Mouse (Mus musculus) kidney, postnatal 10 days (tissue): ENCODE data around the gene Mbnl2.
A peak's percentile ranks its signal among the peaks of the same experiment; 100 is the strongest.

Experiments
- DNase-seq: peaks from one replicate; pipeline ENCODE4 v3.0.0; 2021; ENCODE audit warnings: mixed read lengths

Mbnl2 gene

GRCm38 (mm10) chr14:120275246-120276238 is at the start of gene Mbnl2:
Gene Mbnl2, plus strand, starts transcription at chr14:120275669.
- peak; percentile 97 for DNase-seq

DNA sequence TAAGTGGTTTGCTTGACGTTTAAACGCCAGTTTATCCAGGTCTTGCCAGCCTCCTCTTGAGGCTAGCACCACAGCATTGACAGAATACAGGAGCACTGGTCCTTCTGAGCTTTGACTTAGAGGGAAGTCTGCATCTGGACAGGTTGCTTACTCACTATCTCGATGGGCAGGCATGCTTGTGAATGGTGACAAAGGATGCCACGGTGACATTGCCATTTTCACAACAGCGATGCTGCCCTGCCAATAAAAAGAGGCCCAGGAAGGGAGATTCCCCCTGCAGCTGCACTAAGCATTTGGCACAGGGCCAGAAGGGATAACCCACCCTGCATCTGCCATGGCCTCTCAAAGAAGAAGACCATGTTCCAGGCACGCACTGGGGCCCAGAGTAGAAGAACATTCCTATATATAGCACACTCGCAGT is 43.4 kb upstream of the Mbnl2 start:
- no peak for DNase-seq

DNA sequence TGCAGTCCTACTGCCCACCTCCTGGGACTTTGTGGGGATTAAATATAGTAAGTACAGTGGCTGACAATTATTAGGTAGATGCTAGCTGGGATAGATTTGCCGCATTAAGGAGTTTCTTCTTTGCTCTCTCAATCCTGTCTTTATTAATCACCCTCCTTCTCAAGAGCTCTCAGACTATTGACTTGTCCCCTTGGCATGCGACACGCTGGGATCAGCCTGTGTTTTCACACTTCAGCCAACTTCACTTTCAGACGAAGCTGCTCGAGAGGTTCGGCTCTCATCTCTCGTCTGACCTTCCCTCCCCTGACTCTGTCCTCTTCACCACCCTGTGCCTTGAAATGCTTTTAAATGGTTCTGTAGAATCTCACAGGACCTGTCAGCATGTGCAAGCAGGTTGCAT is 39.9 kb upstream of the Mbnl2 start:
- DNase-seq: no peak

- no peak for DNase-seq
Observed at GRCm38 (mm10) chr14:120238501-120238900, 37.0 kb upstream of the Mbnl2 start.

GRCm38 (mm10) chr14:120240209-120240608 is 35.3 kb upstream of the Mbnl2 start:
- no peak for DNase-seq

DNA sequence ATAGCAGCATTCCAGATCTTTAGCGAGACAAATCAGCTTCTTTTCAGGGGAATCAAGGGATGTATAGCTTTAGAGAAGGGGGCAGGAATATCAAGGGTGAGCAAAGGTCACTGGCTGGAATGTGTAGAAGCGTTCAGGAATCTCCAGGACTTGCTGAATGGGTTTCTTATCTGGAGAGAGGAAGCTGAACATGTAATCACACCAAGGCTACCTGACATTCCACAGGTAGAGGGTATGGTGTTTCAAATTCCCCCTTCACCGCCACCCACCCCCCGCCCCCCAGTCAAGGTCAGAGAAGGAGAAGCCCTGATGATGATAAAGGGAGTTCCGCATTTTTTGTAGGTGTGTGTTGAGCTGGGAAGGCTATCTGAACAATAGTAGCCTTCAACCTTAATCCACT is 32.8 kb upstream of the Mbnl2 start:
- no peak for DNase-seq

DNA sequence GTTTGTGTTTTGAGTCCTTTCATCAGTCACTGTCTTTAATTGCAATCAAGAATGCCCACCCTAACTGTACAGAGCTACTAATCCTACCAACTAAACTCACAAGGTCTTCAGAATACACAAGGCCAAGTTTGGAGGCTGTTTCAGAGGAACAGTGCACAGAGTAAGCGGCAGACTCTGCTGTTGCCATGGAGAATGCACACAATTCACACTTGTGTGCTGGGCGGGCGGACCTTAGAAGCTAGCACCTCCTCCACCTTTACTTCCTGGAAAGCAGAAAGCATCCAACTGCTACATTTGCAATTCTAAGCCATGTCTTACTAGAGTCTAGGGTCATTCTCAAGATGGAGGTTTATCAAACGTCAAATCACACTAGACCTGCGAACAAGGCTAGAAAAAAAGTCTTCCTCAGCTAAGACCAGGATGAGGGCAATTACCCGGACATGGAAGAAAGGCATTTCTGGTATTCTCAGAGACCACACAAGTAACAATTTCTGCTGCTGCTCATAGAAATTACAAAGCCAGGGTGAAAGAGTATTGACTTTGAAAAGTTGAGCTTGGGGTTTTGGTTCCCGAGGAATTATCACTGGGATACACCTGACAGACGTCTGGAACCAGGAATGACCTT is 30.3 kb upstream of the Mbnl2 start:
- DNase-seq: no peak

- DNase-seq: no peak
Observed at GRCm38 (mm10) chr14:120253331-120253730, 22.1 kb upstream of the Mbnl2 start.

- DNase-seq: peak; percentile 30
Observed at GRCm38 (mm10) chr14:120256146-120256545, 19.3 kb upstream of the Mbnl2 start.

- peak; percentile 48 for DNase-seq
Observed at GRCm38 (mm10) chr14:120256623-120257384, 18.7 kb upstream of the Mbnl2 start.

- DNase-seq: no peak
Observed at GRCm38 (mm10) chr14:120257483-120257882, 18.0 kb upstream of the Mbnl2 start.

DNA sequence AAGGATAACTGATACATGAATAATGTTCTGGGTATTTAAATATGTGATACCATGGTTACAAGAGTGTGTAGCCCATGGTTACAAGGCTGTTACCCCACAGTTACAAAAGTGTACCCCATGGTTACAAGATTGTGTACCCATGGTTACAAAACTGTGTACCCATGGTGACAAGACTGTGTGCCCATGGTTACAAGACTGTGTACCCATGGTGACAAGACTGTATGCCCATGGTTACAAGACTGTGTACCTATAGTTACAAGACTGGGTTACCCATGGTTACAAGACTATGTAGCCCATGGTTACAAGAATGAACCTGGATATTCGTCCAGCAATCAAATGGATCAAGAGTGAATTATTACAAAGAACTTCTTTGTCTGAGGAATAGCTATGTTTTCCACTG is 16.0 kb upstream of the Mbnl2 start:
- DNase-seq: no peak

GRCm38 (mm10) chr14:120261606-120262005 is 13.9 kb upstream of the Mbnl2 start:
- no peak for DNase-seq

GRCm38 (mm10) chr14:120262660-120263379 is 12.6 kb upstream of the Mbnl2 start:
- DNase-seq: no peak

GRCm38 (mm10) chr14:120263380-120264135 is 11.9 kb upstream of the Mbnl2 start:
- DNase-seq: peak; percentile 77

GRCm38 (mm10) chr14:120265886-120266285 is 9.6 kb upstream of the Mbnl2 start:
- DNase-seq: no peak

- no peak for DNase-seq
Observed at GRCm38 (mm10) chr14:120267130-120267529, 8.3 kb upstream of the Mbnl2 start.

- no peak for DNase-seq
Observed at GRCm38 (mm10) chr14:120270031-120270430, 5.4 kb upstream of the Mbnl2 start.

- DNase-seq: no peak
Observed at GRCm38 (mm10) chr14:120270633-120271032, 4.8 kb upstream of the Mbnl2 start.

GRCm38 (mm10) chr14:120271096-120271495 is 4.4 kb upstream of the Mbnl2 start:
- DNase-seq: peak; percentile 40

GRCm38 (mm10) chr14:120273766-120274165 is 1.7 kb upstream of the Mbnl2 start:
- DNase-seq: no peak

DNA sequence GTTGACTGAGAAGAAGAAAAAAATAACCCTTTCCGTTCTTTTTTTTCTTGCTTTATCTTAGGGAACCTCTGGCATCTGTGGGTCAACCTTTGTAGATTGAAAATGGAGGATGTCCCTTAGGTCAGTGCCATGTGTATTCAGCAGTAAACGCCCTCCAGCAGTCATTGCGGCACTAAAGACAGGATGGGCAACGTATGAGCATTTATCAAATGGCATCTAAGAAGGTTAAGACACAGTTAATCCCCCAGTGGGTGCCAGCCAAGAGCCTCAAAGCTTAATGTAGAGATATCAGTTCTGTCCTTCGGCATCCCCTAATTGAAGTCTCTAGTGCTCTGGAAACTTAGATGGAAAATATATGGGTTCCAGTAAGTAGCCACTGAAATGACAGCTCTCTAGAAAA is 723 bp upstream of the Mbnl2 start:
- DNase-seq: no peak
